Mouse (Mus musculus) lung, postnatal 0 days (tissue): ENCODE measurements at regions not wholly inside any gene's neighbourhood (a gene's known extent, or its start where the extent isn't known, plus 50 kb on each side); places are given as distances from the start of the nearest gene placed in this dataset.

ENCODE experiments used
- CTCF ChIP-seq: IDR thresholded peaks from 2 replicates; pipeline ENCODE4 v1.5.1; 2016; ENCODE audit warnings: antibody characterized with exemption, mild to moderate bottlenecking
- EP300 ChIP-seq: IDR thresholded peaks from 2 replicates; pipeline ENCODE4 v1.6.1; 2016; ENCODE audit warnings: antibody characterized with exemption, mild to moderate bottlenecking, control low read depth

GRCm38 (mm10) chr9:5761215-5761614 lies 407.2 kb upstream of the Pdgfd start:
- TF ChIP-seq EP300 (no peak), CTCF (no peak)
